Mouse (Mus musculus) heart, adult 2 months (tissue): ENCODE measurements around the gene Dgkq. TPM values are rescaled to one million over a fixed set of nuclear protein-coding genes. Genes with fewer than 3 reads are reported as not detected.

Source experiments
- DNase-seq, 2 experiments: peaks; one replicate each; pipeline ENCODE4 v3.0.0; 2021
- H3K27ac ChIP-seq: fragments of 200-600 bp; 2 replicates; pipeline ENCODE4 v1.8.1; 2022
- H3K27me3 ChIP-seq: fragments of 200-500 bp; 2 replicates; pipeline ENCODE4 v1.6.1; 2012; ENCODE audit warnings: mild to moderate bottlenecking, low read length, inconsistent platforms, mixed read lengths; ENCODE audit not compliant: control insufficient read depth, insufficient read depth
- H3K36me3 ChIP-seq: fragments of 200-500 bp; 2 replicates; pipeline ENCODE4 v1.6.1; 2012; ENCODE audit warnings: low read length, inconsistent platforms; ENCODE audit not compliant: control insufficient read depth, insufficient read depth
- H3K4me1 ChIP-seq: fragments of 200-500 bp; 2 replicates; pipeline ENCODE4 v1.6.1; 2011; ENCODE audit warnings: low read length; ENCODE audit not compliant: control insufficient read depth, insufficient read depth
- H3K4me3 ChIP-seq: fragments of 200-600 bp; 2 replicates; pipeline ENCODE4 v1.8.1; 2022
- H3K79me2 ChIP-seq: fragments of 200-500 bp; replicated peaks from 2 replicates; pipeline ENCODE4 v1.6.1; 2012; ENCODE audit warnings: mild to moderate bottlenecking, inconsistent platforms, low read length, moderate library complexity, mixed read lengths; ENCODE audit not compliant: control insufficient read depth, insufficient read depth
- H3K9ac ChIP-seq: fragments of 200-500 bp; 2 replicates; pipeline ENCODE4 v1.6.1; 2012; ENCODE audit warnings: low read depth, mild to moderate bottlenecking, control low read depth, inconsistent platforms, low read length, mixed read lengths
- CTCF ChIP-seq: fragments of 200-600 bp; IDR thresholded peaks from 2 replicates; pipeline ENCODE4 v1.8.1; 2022; ENCODE audit warnings: antibody characterized with exemption, mild to moderate bottlenecking, moderate library complexity
- EP300 ChIP-seq: fragments of 200-500 bp; IDR thresholded peaks from 2 replicates; pipeline ENCODE4 v1.6.1; 2011; ENCODE audit warnings: low read depth, low read length, control low read depth; ENCODE audit not compliant: insufficient read depth
- POLR2A ChIP-seq: fragments of 200-500 bp; IDR thresholded peaks from 2 replicates; pipeline ENCODE4 v1.6.1; 2011; ENCODE audit warnings: mild to moderate bottlenecking, low read depth, low read length, control low read depth; ENCODE audit not compliant: insufficient read depth
- WGBS: fragments of 180-500 bp; shearing (Covaris S2); methylation state at CpG from one replicate; pipeline ENCODE4 v1.1.7; 2018; 5-methylcytosine and 5-hydroxymethylcytosine counted together
- intact Hi-C: fragments of 180-260 bp; cut with DNase I; formaldehyde crosslinking; loops from one replicate; pipeline ENCODE4 v1.15.1; 2025
- polyA plus RNA-seq: library from polyadenylated mRNA; depleted of rRNA; stranded (reverse); fragments of >200 nt; gene quantifications from 2 replicates; pipeline ENCODE4 v1.2.3, GENCODE M21; 2012
- total RNA-seq, 2 experiments: library from RNA; stranded (reverse); gene quantifications; 2 replicates each; pipeline ENCODE4 v1.2.3; 2021

The Dgkq gene
- total and polyA plus RNA-seq, 3 experiments: 5.0 to 9.2 (median 6.6) TPM

DNA sequence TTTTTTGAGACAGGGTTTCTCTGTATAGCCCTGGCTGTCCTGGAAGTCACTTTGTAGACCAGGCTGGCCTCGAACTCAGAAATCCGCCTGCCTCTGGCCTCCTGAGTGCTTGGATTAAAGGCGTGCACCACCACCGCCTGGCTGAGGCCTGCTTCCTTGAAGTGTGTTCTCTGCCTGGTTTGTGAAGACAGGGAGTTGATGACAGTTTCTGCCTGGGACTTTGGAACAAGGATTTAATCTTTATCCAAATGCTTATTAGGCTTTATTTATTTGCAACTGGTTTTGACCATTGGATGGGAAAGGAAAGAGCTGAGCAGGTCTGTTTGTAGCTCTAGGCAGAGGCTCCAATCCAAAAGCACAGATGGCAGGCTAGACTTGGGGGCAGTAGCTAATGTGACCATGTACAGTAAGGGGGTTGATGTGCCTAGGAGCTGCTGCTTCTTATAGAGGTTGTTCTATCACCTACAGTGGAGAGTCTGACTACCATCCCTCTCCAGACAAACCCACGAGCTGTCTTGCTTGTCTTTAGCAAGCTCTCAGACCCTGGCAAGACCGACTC lies 8.9 kb upstream of the Dgkq start:
- Histone ChIP-seq H3K79me2 (no peaks in the 10 kb centered on the region), H3K4me3 (no peak overlapping the region), H3K27me3 (no peaks in the 10 kb centered on the region), H3K36me3 (no peaks in the 10 kb centered on the region), H3K4me1 (peaks cover 2% of the 10 kb centered on the region; the same call in 1 of the 2 replicates), H3K27ac (no peak overlapping the region), H3K9ac (no peak overlapping the region)
- 90% methylated on average over 6 of the region's 6 CpGs for WGBS
- DNase-seq: no peak
- no peak for TF ChIP-seq EP300
- no peak for TF ChIP-seq CTCF
- no peak for TF ChIP-seq POLR2A
- intact Hi-C loops: no loop called here

DNA sequence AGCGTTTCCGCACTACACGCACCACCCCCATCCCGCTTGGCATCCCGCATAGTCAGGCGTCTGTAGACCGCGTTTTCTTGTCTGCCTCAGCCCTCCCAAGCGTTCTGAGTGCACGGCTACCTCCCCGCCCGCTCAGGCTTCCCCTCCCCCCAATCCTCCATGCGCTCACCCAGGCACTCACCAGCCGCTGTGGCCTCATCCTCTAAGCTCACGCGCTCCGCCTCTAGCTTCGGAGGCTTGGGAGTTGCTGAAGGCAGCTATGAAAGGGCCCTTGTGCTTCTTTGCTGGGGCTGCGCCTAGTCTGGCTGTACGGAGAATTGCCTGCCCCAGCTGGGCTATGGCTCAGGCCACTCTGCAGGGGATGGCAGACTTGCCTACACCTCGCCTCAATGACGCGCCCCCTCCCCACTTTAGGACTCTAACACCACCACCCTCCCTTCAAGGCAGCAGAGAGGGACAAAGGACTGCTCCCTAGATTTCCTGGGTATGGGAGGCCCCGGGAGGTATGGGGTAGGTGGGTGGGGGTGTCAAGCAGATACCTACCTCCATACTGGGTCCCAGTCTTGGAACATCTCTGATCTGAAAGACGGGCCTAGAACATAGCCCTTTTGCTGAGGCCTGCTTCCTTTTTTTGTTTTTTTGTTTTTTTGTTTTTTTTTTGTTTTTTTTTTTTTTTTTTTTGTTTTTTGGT lies 8.3 kb upstream of the Dgkq start:
- Histone ChIP-seq H3K27me3 (no peaks in the 10 kb centered on the region), H3K9ac (peak overlapping the region; percentile 26; the same call in 1 of the 2 replicates), H3K4me3 (peak overlapping the region; percentile 29), H3K4me1 (peaks cover 2% of the 10 kb centered on the region; the same call in 1 of the 2 replicates), H3K36me3 (no peaks in the 10 kb centered on the region), H3K79me2 (no peaks in the 10 kb centered on the region), H3K27ac (no peak overlapping the region)
- peak; percentile 41 to 47 for DNase-seq
- intact Hi-C loops: loop anchor here (2.0 kb wide), 1 partner anchor 15 kb away; the partner anchor contains the start of gene Fgfrl1
- 13% methylated on average over 25 of the region's 25 CpGs for WGBS
- no peak for TF ChIP-seq CTCF
- no peak for TF ChIP-seq POLR2A
- no peak for TF ChIP-seq EP300

DNA sequence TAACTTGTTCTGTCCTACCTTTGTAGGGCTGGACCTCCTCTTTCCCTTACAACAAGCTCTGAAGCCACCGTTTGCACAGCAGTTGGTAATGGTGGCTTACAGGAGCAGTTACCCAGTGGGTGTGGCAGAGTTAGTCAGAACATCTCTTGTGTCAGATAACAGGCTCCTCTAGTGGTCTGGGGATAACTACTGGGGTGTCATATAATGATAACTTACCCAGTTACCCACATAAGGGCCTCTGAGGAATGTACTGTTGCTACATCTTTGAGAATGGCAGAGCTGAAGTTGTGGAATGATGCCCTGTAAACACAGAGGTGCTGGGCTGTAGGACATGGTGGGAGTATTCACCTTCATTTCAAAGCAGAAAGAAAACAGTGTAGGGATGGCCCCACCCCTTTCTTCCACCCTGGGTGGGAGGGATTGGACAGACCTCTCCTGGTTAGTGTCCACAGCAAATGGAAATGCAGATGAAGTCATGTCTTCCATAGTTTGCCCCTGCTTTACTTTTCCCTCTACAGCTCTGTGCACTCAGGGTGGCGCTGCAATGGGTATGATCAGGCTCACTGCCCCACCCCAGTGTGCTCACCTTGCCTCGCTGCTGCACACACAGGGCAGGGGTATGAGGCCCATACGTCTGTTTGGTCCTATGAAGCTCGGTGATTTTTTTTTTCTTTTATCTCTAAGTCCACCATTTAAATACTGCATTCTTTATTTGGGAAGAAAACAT lies 7.5 kb upstream of the Dgkq start:
- Histone ChIP-seq H3K27me3 (no peaks in the 10 kb centered on the region), H3K9ac (no peak overlapping the region), H3K36me3 (no peaks in the 10 kb centered on the region), H3K4me1 (peaks cover 2% of the 10 kb centered on the region; the same call in 1 of the 2 replicates), H3K27ac (no peak overlapping the region), H3K4me3 (peak overlapping the region; percentile 29; the same call in 1 of the 2 replicates), H3K79me2 (no peaks in the 10 kb centered on the region)
- intact Hi-C loops: loop anchor here (2.0 kb wide), 1 partner anchor 16 kb away; the partner anchor contains the start of gene Fgfrl1
- 38% methylated on average over 5 of the region's 5 CpGs for WGBS
- TF ChIP-seq CTCF: no peak
- DNase-seq: no peak

DNA sequence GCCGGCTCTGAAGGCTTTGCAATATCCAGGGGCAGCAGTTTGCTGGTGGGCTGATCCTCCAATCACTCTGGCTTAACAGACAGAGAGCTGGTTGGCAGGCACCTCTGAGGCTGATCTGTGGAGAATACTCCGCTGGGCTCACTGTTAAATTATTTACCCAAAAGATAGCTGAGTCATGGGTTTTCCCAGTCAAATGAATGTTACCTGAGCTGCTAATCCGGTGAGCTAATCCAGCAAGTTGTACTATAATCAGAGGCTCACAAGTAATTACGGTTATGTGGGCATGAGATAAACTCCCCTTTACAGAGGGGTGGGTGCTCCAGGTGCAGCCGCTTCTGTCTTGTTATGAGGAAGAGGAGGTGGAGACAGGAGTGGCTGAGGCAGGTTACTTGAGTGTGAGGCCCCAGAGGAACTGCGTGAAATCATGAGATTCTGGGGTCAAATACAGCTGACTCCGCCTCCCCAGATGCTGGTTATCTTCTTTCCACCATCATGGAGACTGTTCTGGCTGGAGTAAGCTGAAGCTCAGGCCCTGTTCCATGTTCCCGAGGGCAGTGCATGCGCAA lies 5.9 kb upstream of the Dgkq start, which contains the start of gene Slc26a1:
Slc26a1 (minus strand) TSS at position 319 of the 566 bp plus-strand sequence.
- WGBS: 83% methylated on average over 9 of the region's 9 CpGs
- TF ChIP-seq EP300 (no peak), CTCF (no peak)
- Histone ChIP-seq H3K4me3 (no peak within 1 kb of the TSS), H3K9ac (no peak within 1 kb of the TSS), H3K4me1 (peaks cover 2% of the 10 kb centered on the region; the same call in 1 of the 2 replicates), H3K36me3 (no peaks in the 10 kb centered on the region), H3K27ac (no peak within 1 kb of the TSS), H3K79me2 (no peaks in the 10 kb centered on the region), H3K27me3 (no peaks in the 10 kb centered on the region)
- intact Hi-C loops: no loop called here
- DNase-seq: no peak

DNA sequence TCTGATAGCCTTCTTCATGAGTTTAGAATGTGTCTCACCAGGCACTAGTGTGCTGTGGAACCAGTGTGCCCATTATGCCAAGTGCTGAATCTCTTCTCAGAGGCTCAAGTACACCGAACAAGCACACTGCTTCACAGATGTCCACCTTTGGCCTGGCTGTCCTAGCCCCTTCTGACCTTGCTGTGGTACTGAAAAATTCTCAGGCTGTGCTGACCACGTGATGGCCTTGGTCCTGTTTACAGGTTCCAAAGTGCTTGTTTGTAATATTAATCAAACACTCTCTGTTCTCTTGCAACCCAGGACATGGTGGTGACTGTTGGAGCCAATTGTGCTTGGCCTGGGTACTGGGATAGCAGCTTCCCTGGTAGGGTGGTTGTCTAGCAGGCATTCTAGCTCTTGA lies 5.2 kb upstream of the Dgkq start:
- Histone ChIP-seq H3K36me3 (no peaks in the 10 kb centered on the region), H3K9ac (no peak overlapping the region), H3K79me2 (no peaks in the 10 kb centered on the region), H3K27me3 (no peaks in the 10 kb centered on the region), H3K4me3 (no peak overlapping the region), H3K4me1 (peaks cover 4% of the 10 kb centered on the region), H3K27ac (no peak overlapping the region)
- DNase-seq: no peak
- no peak for TF ChIP-seq EP300
- no peak for TF ChIP-seq POLR2A
- TF ChIP-seq CTCF: no peak
- WGBS: 81% methylated on average over 2 of the region's 2 CpGs
- intact Hi-C loops: no loop called here

DNA sequence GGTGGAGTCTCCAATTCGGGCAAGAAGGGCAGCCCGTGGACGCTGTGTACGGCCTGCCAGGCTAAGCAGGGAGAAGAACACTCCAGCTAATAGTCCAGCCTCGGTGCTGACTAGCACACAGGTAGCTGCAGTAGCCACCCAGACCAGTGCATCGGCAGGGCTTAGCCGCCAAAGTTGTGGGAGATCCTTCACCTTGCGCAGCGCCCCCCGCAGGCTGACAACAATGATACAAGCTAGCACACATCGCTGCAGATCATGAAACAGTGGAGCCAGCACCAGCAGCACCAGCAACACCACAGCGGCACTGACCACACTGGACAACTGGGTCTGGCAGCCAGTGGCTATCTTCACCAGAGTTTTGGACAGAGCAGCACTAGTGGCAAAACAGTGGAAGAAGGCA lies 2.3 kb upstream of the Dgkq start:
- 93% methylated on average over 12 of the region's 12 CpGs for WGBS
- Histone ChIP-seq H3K4me3 (no peak overlapping the region), H3K9ac (no peak overlapping the region), H3K27ac (no peak overlapping the region), H3K27me3 (no peaks in the 10 kb centered on the region), H3K36me3 (no peaks in the 10 kb centered on the region), H3K79me2 (no peaks in the 10 kb centered on the region), H3K4me1 (peaks cover 2% of the 10 kb centered on the region)
- intact Hi-C loops: loop anchor here (2.0 kb wide), 1 partner anchor 55 kb away; no protein-coding TSS in a partner anchor
- TF ChIP-seq EP300 (no peak), CTCF (0 out of 2 replicates have a peak, but pooled peaks have one; percentile 5)
- no peak for DNase-seq
